Mouse (Mus musculus) midbrain, postnatal 0 days (tissue): ENCODE measurements at regions not wholly inside any gene's neighbourhood (a gene's known extent, or its start where the extent isn't known, plus 50 kb on each side); places are given as distances from the start of the nearest gene placed in this dataset.

Experiments used
- ATAC-seq: fragments of 200-750 bp; cut with Nextera tagmentation; 2 replicates; pipeline ENCODE4 v1.8.0; 2017; ENCODE audit warnings: moderate number of reproducible peaks, mild to moderate bottlenecking, moderate TSS enrichment, moderate library complexity; ENCODE audit not compliant: low FRiP score
- DNase-seq: peaks from one replicate; pipeline ENCODE4 v3.0.0-alpha.2; 2015; ENCODE audit warnings: low spot score
- H3K27ac ChIP-seq: fragments of 300-500 bp; sonication (generic); 2 replicates; pipeline ENCODE4 v1.5.1; 2014; ENCODE audit warnings: low read depth, mild to moderate bottlenecking, low read length, mixed read lengths
- H3K27me3 ChIP-seq: fragments of 300-500 bp; sonication (generic); 2 replicates; pipeline ENCODE4 v1.6.1; 2014; ENCODE audit warnings: low read length, control low read depth, mixed read lengths; ENCODE audit not compliant: insufficient read depth
- H3K36me3 ChIP-seq: fragments of 300-500 bp; sonication (generic); 2 replicates; pipeline ENCODE4 v1.6.1; 2014; ENCODE audit warnings: low read length, control low read depth, mixed read lengths; ENCODE audit not compliant: insufficient read depth
- H3K4me1 ChIP-seq: fragments of 300-500 bp; sonication (generic); 2 replicates; pipeline ENCODE4 v1.6.1; 2014; ENCODE audit warnings: mild to moderate bottlenecking, control low read depth, antibody characterized with exemption, low read length, mixed read lengths; ENCODE audit not compliant: insufficient read depth
- H3K4me2 ChIP-seq: fragments of 300-500 bp; sonication (generic); 2 replicates; pipeline ENCODE4 v1.6.1; 2014; ENCODE audit warnings: low read depth, mild to moderate bottlenecking, low read length, mixed read lengths; ENCODE audit not compliant: poor library complexity, severe bottlenecking
- H3K4me3 ChIP-seq: fragments of 300-500 bp; sonication (generic); 2 replicates; pipeline ENCODE4 v1.5.1; 2014; ENCODE audit warnings: low read depth, mild to moderate bottlenecking, low read length, moderate library complexity
- H3K9ac ChIP-seq: fragments of 300-500 bp; sonication (generic); replicated peaks from 2 replicates; pipeline ENCODE4 v1.6.1; 2014; ENCODE audit warnings: mild to moderate bottlenecking, low read length, moderate library complexity, mixed read lengths; ENCODE audit not compliant: poor library complexity, severe bottlenecking
- H3K9me3 ChIP-seq: fragments of 300-500 bp; sonication (generic); 2 replicates; pipeline ENCODE4 v1.6.1; 2016; ENCODE audit warnings: low read length, control low read depth
- CTCF ChIP-seq: IDR thresholded peaks from 2 replicates; pipeline ENCODE4 v1.5.1; 2016; ENCODE audit warnings: antibody characterized with exemption, mild to moderate bottlenecking
- WGBS: fragments of 180-500 bp; shearing (Covaris S2); extraction: QIAGEN DNeasy Blood & Tissue Kit; methylation state at CpG from one replicate; pipeline ENCODE4 v1.1.7; 2014; 5-methylcytosine and 5-hydroxymethylcytosine counted together

- no peak; the same call in 1 of the 2 replicates for TF ChIP-seq CTCF
- H3K9ac ChIP-seq = 0 out of 2 replicates have a peak overlapping the region, but pooled peaks have one; percentile 33
- no peak overlapping the region for H3K4me2 ChIP-seq
- no peaks in the 10 kb centered on the region for H3K27me3 ChIP-seq
- peak; percentile 36 for DNase-seq
- H3K4me1 ChIP-seq = peaks cover 8% of the 10 kb centered on the region
- no peak overlapping the region for H3K4me3 ChIP-seq
- WGBS = 15% methylated on average over 15 of the region's 15 CpGs
- no peak for ATAC-seq
- no peaks in the 10 kb centered on the region for H3K36me3 ChIP-seq
- no peaks in the 10 kb centered on the region for H3K9me3 ChIP-seq
- peak overlapping the region; percentile 21; the same call in 1 of the 2 replicates for H3K27ac ChIP-seq
Observed at GRCm38 (mm10) chr2:173334856-173335595, 58.7 kb upstream of the Pmepa1 start.

GRCm38 (mm10) chr2:173335859-173336258 lies 59.5 kb upstream of the Pmepa1 start:
- DNase-seq (peak; percentile 80), ATAC-seq (no peak)
- no peaks in the 10 kb centered on the region for H3K27me3 ChIP-seq
- H3K4me1 ChIP-seq = peaks cover 8% of the 10 kb centered on the region
- WGBS = 16% methylated on average over 8 of the region's 10 CpGs
- H3K9ac ChIP-seq = no peak overlapping the region
- H3K36me3 ChIP-seq = no peaks in the 10 kb centered on the region
- no peaks in the 10 kb centered on the region for H3K9me3 ChIP-seq
- H3K4me3 ChIP-seq = no peak overlapping the region
- no peak overlapping the region for H3K27ac ChIP-seq
- no peak for TF ChIP-seq CTCF
- H3K4me2 ChIP-seq = no peak overlapping the region

GRCm38 (mm10) chr2:173337666-173338065 lies 61.3 kb upstream of the Pmepa1 start:
- peaks cover 8% of the 10 kb centered on the region for H3K4me1 ChIP-seq
- DNase-seq = no peak
- H3K36me3 ChIP-seq = no peaks in the 10 kb centered on the region
- no peak for TF ChIP-seq CTCF
- no peaks in the 10 kb centered on the region for H3K9me3 ChIP-seq
- no peak overlapping the region for H3K4me2 ChIP-seq
- no peaks in the 10 kb centered on the region for H3K27me3 ChIP-seq
- no peak overlapping the region for H3K9ac ChIP-seq
- no peak for ATAC-seq
- H3K27ac ChIP-seq = no peak overlapping the region
- H3K4me3 ChIP-seq = no peak overlapping the region
- WGBS = 92% methylated on average over 5 of the region's 5 CpGs

GRCm38 (mm10) chr2:173338671-173339070 lies 62.3 kb upstream of the Pmepa1 start:
- 38% methylated on average over 5 of the region's 5 CpGs for WGBS
- Histone ChIP-seq H3K36me3 (no peaks in the 10 kb centered on the region), H3K4me1 (peaks cover 8% of the 10 kb centered on the region), H3K9me3 (no peaks in the 10 kb centered on the region), H3K27ac (no peak overlapping the region), H3K4me2 (no peak overlapping the region), H3K9ac (no peak overlapping the region), H3K27me3 (no peaks in the 10 kb centered on the region), H3K4me3 (no peak overlapping the region)
- no peak for TF ChIP-seq CTCF
- DNase-seq (peak; percentile 16), ATAC-seq (no peak)

GRCm38 (mm10) chr2:173339211-173339610 lies 62.9 kb upstream of the Pmepa1 start:
- Histone ChIP-seq H3K27me3 (no peaks in the 10 kb centered on the region), H3K4me2 (no peak overlapping the region), H3K36me3 (no peaks in the 10 kb centered on the region), H3K27ac (no peak overlapping the region), H3K9me3 (no peaks in the 10 kb centered on the region), H3K9ac (no peak overlapping the region), H3K4me1 (peaks cover 8% of the 10 kb centered on the region), H3K4me3 (no peak overlapping the region)
- WGBS = 57% methylated on average over 3 of the region's 3 CpGs
- DNase-seq (no peak), ATAC-seq (no peak)
- TF ChIP-seq CTCF = no peak

- WGBS = 7% methylated on average over 26 of the region's 26 CpGs
- Histone ChIP-seq H3K36me3 (no peaks in the 10 kb centered on the region), H3K9ac (0 out of 2 replicates have a peak overlapping the region, but pooled peaks have one; percentile 9), H3K9me3 (no peaks in the 10 kb centered on the region), H3K4me2 (peak overlapping the region; percentile 43), H3K4me1 (peaks cover 4% of the 10 kb centered on the region; the same call in 1 of the 2 replicates), H3K27me3 (no peaks in the 10 kb centered on the region), H3K4me3 (no peak overlapping the region), H3K27ac (no peak overlapping the region)
- peak; percentile 79 for DNase-seq
- peak; percentile 59; the same call in 1 of the 2 replicates for ATAC-seq
- no peak for TF ChIP-seq CTCF
Observed at GRCm38 (mm10) chr2:173340044-173340601, 63.8 kb upstream of the Pmepa1 start.
